Mouse (Mus musculus) small intestine, adult 2 months (tissue): ENCODE data around the gene Lfng. TPM values are rescaled to one million over a fixed set of nuclear protein-coding genes. Genes with fewer than 3 reads are reported as not detected.
A peak's percentile ranks its signal among the peaks of the same experiment; 100 is the strongest.

Source experiments
- H3K27ac ChIP-seq: fragments of 200-500 bp; 2 replicates; pipeline ENCODE4 v1.5.1; 2012; ENCODE audit warnings: low read depth, low read length, control low read depth, inconsistent platforms; ENCODE audit not compliant: insufficient read depth
- H3K27me3 ChIP-seq: fragments of 200-500 bp; 2 replicates; pipeline ENCODE4 v1.6.1; 2012; ENCODE audit warnings: mild to moderate bottlenecking, moderate library complexity, low read length, inconsistent platforms; ENCODE audit not compliant: control insufficient read depth, insufficient read depth
- H3K36me3 ChIP-seq: fragments of 200-500 bp; 2 replicates; pipeline ENCODE4 v1.6.1; 2012; ENCODE audit warnings: mild to moderate bottlenecking, low read length, control low read depth, inconsistent platforms; ENCODE audit not compliant: control insufficient read depth, insufficient read depth
- H3K4me1 ChIP-seq: fragments of 200-500 bp; 2 replicates; pipeline ENCODE4 v1.6.1; 2012; ENCODE audit warnings: low read length, inconsistent platforms, mixed read lengths; ENCODE audit not compliant: control insufficient read depth, insufficient read depth, insufficient read length
- H3K4me3 ChIP-seq: fragments of 200-500 bp; 2 replicates; pipeline ENCODE4 v1.5.1; 2012; ENCODE audit warnings: low read depth, mild to moderate bottlenecking, control low read depth, inconsistent platforms, low read length, moderate library complexity
- CTCF ChIP-seq: fragments of 200-500 bp; IDR thresholded peaks from 2 replicates; pipeline ENCODE4 v1.5.1; 2012; ENCODE audit warnings: low read depth, mild to moderate bottlenecking, control low read depth, inconsistent platforms, low read length, moderate library complexity, mixed read lengths; ENCODE audit not compliant: insufficient replicate concordance, insufficient read length; ENCODE audit errors: extremely low read depth
- POLR2A ChIP-seq: fragments of 200-500 bp; IDR thresholded peaks from 2 replicates; pipeline ENCODE4 v1.6.1; 2012; ENCODE audit warnings: low read depth, mild to moderate bottlenecking, control low read depth, inconsistent platforms, low read length, moderate library complexity
- WGBS: fragments of 180-500 bp; shearing (Covaris S2); methylation state at CpG from one replicate; pipeline ENCODE4 v1.1.7; 2018; 5-methylcytosine and 5-hydroxymethylcytosine counted together
- polyA plus RNA-seq: library from polyadenylated mRNA; depleted of rRNA; stranded (reverse); fragments of >200 nt; gene quantifications from 2 replicates; pipeline ENCODE4 v1.2.3, GENCODE M21; 2012

Gene Lfng
- polyA plus RNA-seq, 1 experiment: 29.9 TPM

DNA sequence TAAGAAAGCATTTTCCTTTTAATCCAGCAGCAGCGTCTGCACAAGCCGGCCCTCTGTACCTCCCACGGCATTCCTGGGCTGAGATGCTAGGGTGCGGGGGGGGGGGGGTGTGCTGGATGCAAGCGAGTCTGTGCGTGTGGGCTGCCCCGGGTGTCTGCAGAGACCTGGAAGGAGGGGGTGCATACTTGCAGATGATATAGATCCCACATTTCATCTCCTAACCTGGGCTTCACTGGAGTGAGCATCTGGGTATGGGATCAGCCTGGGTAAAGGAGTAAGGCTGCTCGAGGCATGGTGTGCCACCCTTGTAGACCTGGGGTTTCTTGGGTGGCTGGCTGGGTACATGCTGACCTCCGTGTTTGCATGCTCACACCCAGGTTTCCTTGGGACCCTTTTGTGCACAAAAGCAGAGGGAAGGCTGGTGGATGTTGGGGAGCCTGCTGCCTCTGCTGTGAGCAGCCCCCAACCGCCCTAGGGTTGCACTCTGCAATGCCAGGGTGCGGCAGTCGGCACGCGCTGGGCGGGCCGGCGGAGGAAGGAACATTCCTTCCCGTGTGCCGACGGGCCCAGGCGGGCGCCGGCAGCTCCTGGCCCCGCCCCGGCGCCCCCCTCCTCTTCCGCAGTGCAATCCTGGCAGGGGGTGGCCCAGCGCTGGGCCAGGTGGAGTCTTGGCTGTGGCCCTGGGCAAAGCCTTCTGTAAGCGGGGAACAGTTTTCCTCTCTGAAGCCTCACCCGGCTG, 3.3 kb downstream of the Lfng start:
- Histone ChIP-seq H3K27ac (peak overlapping the region; percentile 78), H3K36me3 (peaks cover 7% of the 10 kb centered on the region; the same call in 1 of the 2 replicates), H3K4me3 (peak overlapping the region; percentile 77), H3K4me1 (peaks cover 37% of the 10 kb centered on the region), H3K27me3 (peaks cover 11% of the 10 kb centered on the region; the same call in 1 of the 2 replicates)
- TF ChIP-seq CTCF (no peak), POLR2A (no peak)
- WGBS: 2% methylated on average over 29 of the region's 30 CpGs

DNA sequence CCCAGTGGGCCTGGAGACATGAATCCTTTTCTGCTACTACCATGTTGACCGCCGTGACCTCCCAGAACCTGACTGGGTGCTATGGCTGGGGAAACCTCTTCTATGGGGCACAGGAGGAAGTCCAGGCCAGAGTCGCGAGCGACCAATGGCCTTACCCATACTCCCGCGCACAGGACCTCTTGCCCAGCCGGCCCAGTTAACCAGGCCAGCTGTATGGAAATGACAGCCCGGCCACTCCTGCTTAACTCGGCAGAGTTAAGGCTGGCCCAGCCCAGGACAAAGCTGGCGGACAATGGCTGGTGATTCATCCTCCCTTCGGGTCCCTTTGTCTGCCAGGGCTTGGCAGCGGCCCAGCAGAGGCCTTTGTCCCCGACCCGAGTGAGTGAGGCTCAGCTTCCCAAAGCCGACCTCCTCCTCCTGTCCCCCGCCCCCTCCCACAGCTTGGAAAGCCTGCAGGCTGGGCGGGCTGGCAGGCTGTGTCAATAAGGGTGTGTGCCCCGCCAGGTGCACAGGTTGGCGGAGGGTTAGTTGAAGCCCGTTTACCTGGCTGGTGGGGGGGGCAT, 4.0 kb downstream of the Lfng start:
- 8% methylated on average over 21 of the region's 21 CpGs for WGBS
- peak overlapping the region; percentile 77 for H3K4me3 ChIP-seq
- H3K4me1 ChIP-seq: peaks cover 37% of the 10 kb centered on the region
- TF ChIP-seq CTCF (no peak), POLR2A (no peak)
- H3K27me3 ChIP-seq: peaks cover 8% of the 10 kb centered on the region; the same call in 1 of the 2 replicates
- peaks cover 7% of the 10 kb centered on the region; the same call in 1 of the 2 replicates for H3K36me3 ChIP-seq
- H3K27ac ChIP-seq: peak overlapping the region; percentile 78

DNA sequence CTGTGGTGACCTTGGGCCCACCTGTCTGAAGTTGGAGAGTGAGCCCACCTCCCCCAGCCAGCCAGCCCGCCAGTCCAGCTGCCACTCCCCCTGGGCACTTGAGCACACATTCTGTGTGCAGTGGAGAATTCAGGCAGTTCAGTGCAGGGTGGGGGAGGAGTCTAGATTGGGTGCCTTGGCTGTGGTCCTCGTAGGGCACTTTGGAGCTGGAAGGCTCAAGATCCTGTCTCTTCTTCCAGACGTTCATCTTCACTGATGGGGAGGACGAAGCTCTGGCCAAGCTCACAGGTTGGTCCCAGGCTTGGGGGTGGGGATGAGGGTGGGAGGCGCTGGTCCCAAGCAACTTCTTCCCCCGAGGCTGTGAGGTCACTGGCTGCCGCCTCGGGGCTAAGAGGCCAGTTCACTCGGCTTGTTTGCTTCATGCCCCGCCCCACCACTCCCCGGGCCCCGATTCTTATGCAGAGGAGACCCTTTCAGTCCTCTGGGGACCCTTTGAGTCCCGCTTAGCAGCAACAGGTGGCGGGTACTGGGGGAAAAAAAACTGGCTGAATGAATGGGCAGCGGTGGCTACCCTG, 4.6 kb downstream of the Lfng start:
- H3K27me3 ChIP-seq: peaks cover 4% of the 10 kb centered on the region; the same call in 1 of the 2 replicates
- H3K36me3 ChIP-seq: peaks cover 7% of the 10 kb centered on the region; the same call in 1 of the 2 replicates
- WGBS: 22% methylated on average over 15 of the region's 15 CpGs
- no peak overlapping the region for H3K27ac ChIP-seq
- TF ChIP-seq CTCF (no peak), POLR2A (no peak)
- H3K4me3 ChIP-seq: peak overlapping the region; percentile 77
- peaks cover 35% of the 10 kb centered on the region for H3K4me1 ChIP-seq

DNA sequence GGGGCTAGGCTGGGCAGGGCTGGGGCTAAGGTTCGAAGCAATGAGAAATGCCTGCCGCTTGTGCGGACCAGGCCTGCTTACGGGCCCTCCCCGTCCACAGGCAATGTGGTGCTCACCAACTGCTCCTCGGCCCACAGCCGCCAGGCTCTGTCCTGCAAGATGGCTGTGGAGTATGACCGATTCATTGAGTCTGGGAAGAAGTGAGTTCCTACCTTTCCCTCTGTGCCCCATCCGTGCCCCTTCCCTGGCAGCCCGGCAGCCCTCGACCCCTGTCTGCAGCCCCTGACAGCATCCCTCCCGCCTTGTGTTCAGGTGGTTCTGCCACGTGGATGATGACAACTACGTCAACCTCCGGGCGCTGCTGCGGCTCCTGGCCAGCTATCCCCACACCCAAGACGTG, 5.1 kb downstream of the Lfng start:
- Histone ChIP-seq H3K36me3 (peaks cover 7% of the 10 kb centered on the region; the same call in 1 of the 2 replicates), H3K27ac (no peak overlapping the region), H3K4me1 (peaks cover 34% of the 10 kb centered on the region), H3K4me3 (0 out of 2 replicates have a peak overlapping the region, but pooled peaks have one; percentile 77), H3K27me3 (peaks cover 4% of the 10 kb centered on the region; the same call in 1 of the 2 replicates)
- 67% methylated on average over 18 of the region's 18 CpGs for WGBS
- TF ChIP-seq POLR2A (no peak), CTCF (no peak)

DNA sequence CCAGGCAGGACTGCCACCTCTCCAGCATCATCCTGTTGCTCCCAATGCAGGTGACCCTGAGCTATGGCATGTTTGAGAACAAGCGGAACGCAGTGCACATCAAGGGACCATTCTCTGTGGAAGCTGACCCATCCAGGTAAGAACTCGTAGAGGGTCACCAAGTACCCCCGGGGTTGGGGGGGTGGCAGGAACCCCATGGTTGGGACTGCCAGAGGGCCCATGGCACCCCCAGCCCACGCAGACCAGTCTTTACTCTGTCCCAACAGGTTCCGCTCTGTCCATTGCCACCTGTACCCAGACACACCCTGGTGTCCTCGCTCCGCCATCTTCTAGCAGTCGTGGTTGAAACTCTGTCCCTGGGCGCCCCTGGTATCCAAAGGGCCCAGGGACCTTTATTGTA, 7.0 kb downstream of the Lfng start:
- Histone ChIP-seq H3K36me3 (peaks cover 7% of the 10 kb centered on the region; the same call in 1 of the 2 replicates), H3K27ac (no peak overlapping the region), H3K27me3 (no peaks in the 10 kb centered on the region), H3K4me1 (peaks cover 29% of the 10 kb centered on the region), H3K4me3 (no peak overlapping the region)
- no peak for TF ChIP-seq CTCF
- TF ChIP-seq POLR2A: no peak
- WGBS: 94% methylated on average over 10 of the region's 10 CpGs

DNA sequence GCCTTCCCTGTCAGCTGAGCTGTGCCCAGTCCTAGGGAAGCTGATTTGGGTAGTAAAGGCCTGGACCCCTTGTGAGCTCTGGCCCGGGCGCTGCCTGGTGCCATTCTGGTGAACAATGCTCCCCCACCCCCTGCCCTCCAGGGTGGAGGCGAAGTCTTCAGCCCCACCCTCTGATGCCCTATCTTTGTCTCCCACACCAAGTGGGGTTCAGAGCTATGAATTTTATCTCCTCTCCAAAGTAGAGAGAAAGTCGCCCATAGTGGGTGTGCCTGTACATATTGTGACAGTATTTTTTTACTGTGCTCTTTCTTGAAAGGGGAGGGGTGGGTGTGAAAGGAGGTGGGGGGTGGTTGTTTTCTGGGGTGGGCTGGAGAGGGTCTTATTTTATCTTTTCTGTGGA, 7.7 kb downstream of the Lfng start:
- Histone ChIP-seq H3K4me3 (no peak overlapping the region), H3K4me1 (peaks cover 29% of the 10 kb centered on the region), H3K27ac (no peak overlapping the region), H3K27me3 (no peaks in the 10 kb centered on the region), H3K36me3 (peaks cover 7% of the 10 kb centered on the region; the same call in 1 of the 2 replicates)
- no peak for TF ChIP-seq CTCF
- WGBS: 83% methylated on average over 4 of the region's 4 CpGs

DNA sequence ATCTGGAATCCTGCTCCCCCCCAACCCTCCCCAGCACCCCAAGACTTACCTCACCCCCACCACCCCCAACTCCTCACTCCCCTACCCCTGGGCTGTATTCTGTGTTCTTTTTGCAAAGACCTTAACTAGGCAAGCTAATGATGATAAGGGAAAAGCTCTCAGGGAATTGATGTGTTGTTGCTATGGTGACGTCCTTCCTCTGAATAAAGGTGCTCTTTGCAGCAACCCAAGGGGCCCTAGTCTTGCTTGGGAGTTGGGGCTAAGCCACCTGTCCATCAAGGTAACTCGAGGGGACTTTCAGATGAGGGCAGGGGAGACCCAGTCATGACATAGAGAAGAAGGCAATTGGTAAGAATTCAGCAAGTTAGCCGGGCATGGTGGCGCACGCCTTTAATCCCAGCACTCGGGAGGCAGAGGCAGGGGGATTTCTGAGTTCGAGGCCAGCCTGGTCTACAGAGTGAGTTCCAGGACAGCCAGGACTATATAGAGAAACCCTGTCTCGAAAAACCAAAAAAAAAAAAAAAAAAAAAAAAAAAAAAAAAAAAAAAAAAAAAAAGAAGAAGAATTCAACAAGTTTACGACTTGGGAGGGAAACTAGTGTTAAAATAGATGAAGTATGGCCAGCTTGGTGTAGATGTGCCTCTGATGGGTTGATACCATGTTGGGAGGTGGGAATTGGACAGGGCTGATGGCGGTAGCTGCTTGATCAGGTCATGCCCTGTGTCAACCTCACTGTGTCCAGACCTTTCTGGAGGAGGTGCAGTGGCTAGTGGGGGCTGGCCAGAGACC, 8.4 kb downstream of the Lfng start:
- H3K4me1 ChIP-seq: peaks cover 25% of the 10 kb centered on the region
- H3K4me3 ChIP-seq: no peak overlapping the region
- H3K27ac ChIP-seq: peak overlapping the region; percentile 31; the same call in 1 of the 2 replicates
- peaks cover 7% of the 10 kb centered on the region; the same call in 1 of the 2 replicates for H3K36me3 ChIP-seq
- WGBS: 71% methylated on average over 10 of the region's 10 CpGs
- TF ChIP-seq CTCF: no peak
- TF ChIP-seq POLR2A: no peak
- H3K27me3 ChIP-seq: no peaks in the 10 kb centered on the region
